Mouse (Mus musculus) brain, embryonic 14.5 days (tissue): Measurements from ENCODE around the gene S100a6.

Experiments used
- CTCF ChIP-seq: fragments of 200-500 bp; IDR thresholded peaks from 2 replicates; pipeline ENCODE4 v1.5.1; 2012; ENCODE audit warnings: inconsistent platforms, mild to moderate bottlenecking, moderate library complexity, borderline replicate concordance; ENCODE audit not compliant: insufficient read depth, insufficient read length; ENCODE audit errors: extremely low read depth
- POLR2A ChIP-seq: fragments of 200-500 bp; IDR thresholded peaks from 2 replicates; pipeline ENCODE4 v1.6.1; 2012; ENCODE audit warnings: mild to moderate bottlenecking, inconsistent platforms, borderline replicate concordance; ENCODE audit not compliant: poor library complexity, insufficient read depth, insufficient read length, severe bottlenecking; ENCODE audit errors: extremely low read depth

DNA sequence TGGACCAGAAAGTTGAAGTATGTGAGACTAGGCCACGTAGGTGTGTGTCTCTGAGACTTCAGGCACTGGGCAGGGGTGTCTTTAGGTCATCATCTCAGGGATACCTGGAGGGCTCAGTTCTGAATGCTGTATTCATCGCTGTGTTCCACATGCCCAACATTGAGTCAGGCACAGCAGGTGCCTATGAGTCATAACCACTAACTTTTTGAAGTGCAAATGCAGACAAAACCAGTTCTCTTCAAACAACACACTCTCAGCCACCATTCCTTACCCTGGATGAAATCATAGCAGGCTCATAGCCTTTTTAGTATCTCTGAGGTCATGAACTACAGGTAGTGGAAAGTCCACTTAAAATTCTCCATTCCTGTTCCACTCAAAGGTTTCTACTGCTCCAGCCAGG lies 16.6 kb downstream of the S100a6 start:
- TF ChIP-seq CTCF = no peak
- no peak for TF ChIP-seq POLR2A
